Mouse (Mus musculus): ENCODE measurements around the gene Eif4a2. TPM values are rescaled to one million over a fixed set of nuclear protein-coding genes. Genes with fewer than 3 reads are reported as not detected.
A peak's percentile ranks its signal among the peaks of the same experiment; 100 is the strongest.

Eif4a2 gene
- polyA plus RNA-seq, 1 experiment from 2014 or later = 222 TPM

DNA sequence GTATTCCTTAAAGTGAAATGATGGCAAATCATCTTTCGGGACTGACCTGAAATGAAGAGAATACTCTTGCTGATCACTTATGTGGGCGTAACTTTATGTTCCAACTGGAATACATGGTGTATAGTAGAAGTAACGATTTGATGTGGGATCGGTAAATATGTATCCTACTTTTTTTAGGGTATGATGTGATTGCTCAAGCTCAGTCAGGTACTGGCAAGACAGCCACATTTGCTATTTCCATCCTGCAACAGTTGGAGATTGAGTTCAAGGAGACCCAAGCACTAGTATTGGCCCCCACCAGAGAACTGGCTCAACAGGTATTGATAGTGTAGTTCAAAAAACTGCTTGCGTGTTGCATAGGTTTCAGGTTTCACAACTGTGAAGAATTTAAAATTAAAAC lies 1.7 kb downstream of the Eif4a2 start:
- ATAC-seq = no peak
- 2% methylated on average over 5 of the region's 5 CpGs for WGBS
- H3K4me2 ChIP-seq (replicated peaks) = peak overlapping the region; percentile 67
- peak overlapping the region; percentile 32 for H3K27ac ChIP-seq
- peak overlapping the region; percentile 99 for H3K9ac ChIP-seq
- peak overlapping the region; percentile 87 for H3K4me3 ChIP-seq (replicated peaks)
- peaks cover 8% of the 10 kb centered on the region; the same call in 1 of the 2 replicates for H3K4me1 ChIP-seq (replicated peaks)
- no peaks in the 10 kb centered on the region for H3K9me3 ChIP-seq
- H3K27me3 ChIP-seq (replicated peaks) = no peaks in the 10 kb centered on the region
- H3K36me3 ChIP-seq = peaks cover 22% of the 10 kb centered on the region; the same call in 1 of the 2 replicates

DNA sequence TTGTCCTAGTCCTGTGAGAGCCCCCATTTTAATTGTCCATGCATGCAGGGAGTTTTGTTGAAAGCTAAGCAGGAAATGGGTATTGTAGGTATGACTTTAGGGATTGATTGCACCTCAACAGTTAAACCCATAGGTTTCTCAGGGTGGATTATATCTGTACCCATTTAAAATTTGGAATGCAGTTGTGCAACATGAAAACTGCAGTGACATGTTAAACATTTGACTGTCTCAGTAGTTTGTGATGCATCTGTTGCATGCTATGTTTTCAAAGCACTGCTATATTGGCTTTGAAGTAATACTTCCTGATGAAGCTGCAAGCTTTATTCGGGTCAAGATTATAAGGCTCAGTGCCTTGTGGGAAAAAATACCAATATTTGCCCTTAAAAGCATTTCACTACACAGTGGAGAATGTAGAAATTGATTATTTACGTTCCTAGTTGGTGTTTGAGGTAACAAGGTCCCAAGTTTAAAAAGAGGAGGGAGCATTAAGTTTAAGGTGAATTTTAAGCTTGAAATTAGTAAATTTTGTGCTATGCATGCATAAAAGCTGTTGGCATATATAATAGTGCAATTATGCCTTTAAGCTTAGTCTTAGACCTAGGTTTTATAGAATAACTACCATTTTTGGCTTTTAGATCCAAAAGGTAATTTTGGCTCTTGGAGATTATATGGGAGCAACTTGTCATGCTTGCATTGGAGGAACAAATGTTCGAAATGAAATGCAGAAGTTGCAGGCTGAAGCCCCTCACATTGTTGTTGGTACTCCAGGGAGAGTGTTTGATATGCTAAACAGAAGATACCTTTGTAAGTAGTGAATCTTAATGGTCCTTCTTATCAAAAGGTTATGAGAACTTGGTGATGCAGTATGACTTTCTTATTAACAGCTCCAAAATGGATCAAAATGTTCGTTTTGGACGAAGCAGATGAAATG lies 2.4 kb downstream of the Eif4a2 start:
- Histone ChIP-seq H3K9me3 (no peaks in the 10 kb centered on the region), H3K4me2 (replicated peaks) (peak overlapping the region; percentile 67), H3K27me3 (replicated peaks) (no peaks in the 10 kb centered on the region), H3K9ac (peak overlapping the region; percentile 99), H3K36me3 (peaks cover 22% of the 10 kb centered on the region), H3K4me1 (replicated peaks) (peaks cover 8% of the 10 kb centered on the region; the same call in 1 of the 2 replicates), H3K4me3 (replicated peaks) (peak overlapping the region; percentile 87), H3K27ac (peak overlapping the region; percentile 32; the same call in 1 of the 2 replicates)
- ATAC-seq = no peak
- WGBS = 40% methylated on average over 5 of the region's 5 CpGs

DNA sequence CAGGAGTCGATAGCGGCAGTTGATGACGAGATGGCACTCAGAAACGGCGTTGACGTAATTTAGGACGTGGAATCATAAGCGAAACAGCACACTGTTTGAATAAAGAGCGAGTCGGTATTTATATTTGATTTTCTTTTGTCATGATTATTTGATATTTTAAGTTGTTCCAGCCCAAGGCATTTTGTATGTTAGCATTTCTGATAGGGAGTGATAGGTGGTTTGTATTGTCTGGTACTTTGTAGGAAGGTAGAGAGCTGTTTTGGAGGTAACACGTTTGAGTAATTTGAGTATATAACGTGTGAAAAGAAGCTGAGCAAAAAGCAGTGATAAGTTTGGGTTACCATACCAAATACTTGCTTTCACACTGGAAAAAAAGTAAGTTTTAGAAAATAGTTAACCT lies 5.1 kb downstream of the Eif4a2 start:
- peaks cover 22% of the 10 kb centered on the region for H3K36me3 ChIP-seq
- no peaks in the 10 kb centered on the region for H3K9me3 ChIP-seq
- H3K27me3 ChIP-seq (replicated peaks) = no peaks in the 10 kb centered on the region
- 0 out of 2 replicates have a peak overlapping the region, but pooled peaks have one; percentile 31 for H3K4me2 ChIP-seq (replicated peaks)
- 73% methylated on average over 12 of the region's 12 CpGs for WGBS
- H3K4me3 ChIP-seq (replicated peaks) = no peak overlapping the region
- ATAC-seq = no peak
- no peak overlapping the region for H3K9ac ChIP-seq
- H3K4me1 ChIP-seq (replicated peaks) = peaks cover 8% of the 10 kb centered on the region; the same call in 1 of the 2 replicates
- no peak overlapping the region for H3K27ac ChIP-seq

GRCm38 (mm10) chr16:23112861-23113435 lies 5.7 kb downstream of the Eif4a2 start:
- Histone ChIP-seq H3K36me3 (peaks cover 22% of the 10 kb centered on the region), H3K27ac (no peak overlapping the region), H3K4me1 (replicated peaks) (peaks cover 8% of the 10 kb centered on the region; the same call in 1 of the 2 replicates), H3K4me3 (replicated peaks) (no peak overlapping the region), H3K4me2 (replicated peaks) (no peak overlapping the region), H3K9me3 (no peaks in the 10 kb centered on the region), H3K27me3 (replicated peaks) (no peaks in the 10 kb centered on the region), H3K9ac (no peak overlapping the region)
- 51% methylated on average over 9 of the region's 9 CpGs for WGBS
- no peak for ATAC-seq

DNA sequence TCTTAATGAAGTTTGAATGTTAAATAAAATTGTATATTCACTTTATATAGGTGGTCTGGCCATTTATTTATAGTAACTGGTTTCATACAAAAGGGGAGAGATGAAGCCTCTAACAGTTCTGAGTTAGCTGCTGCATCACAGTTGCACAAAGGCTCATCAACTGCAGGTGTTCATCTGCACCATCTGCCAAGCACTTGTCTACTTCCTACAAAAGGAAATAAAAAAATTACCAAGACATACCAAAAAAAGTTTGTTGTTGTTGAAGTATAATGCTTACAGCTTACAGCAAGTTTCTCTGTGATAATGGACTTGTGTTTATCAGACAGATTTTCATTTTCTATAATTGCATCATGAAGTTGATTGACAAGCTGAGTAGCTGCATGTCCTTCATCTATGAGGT lies 6.7 kb downstream of the Eif4a2 start:
- no peak overlapping the region for H3K4me2 ChIP-seq (replicated peaks)
- peak; percentile 31; the same call in 1 of the 2 replicates for ATAC-seq
- H3K4me3 ChIP-seq (replicated peaks) = no peak overlapping the region
- H3K27me3 ChIP-seq (replicated peaks) = no peaks in the 10 kb centered on the region
- H3K9ac ChIP-seq = no peak overlapping the region
- no peak overlapping the region for H3K27ac ChIP-seq
- H3K4me1 ChIP-seq (replicated peaks) = peaks cover 8% of the 10 kb centered on the region; the same call in 1 of the 2 replicates
- peaks cover 20% of the 10 kb centered on the region for H3K36me3 ChIP-seq
- no peaks in the 10 kb centered on the region for H3K9me3 ChIP-seq

- Histone ChIP-seq H3K36me3 (peaks cover 17% of the 10 kb centered on the region), H3K4me1 (replicated peaks) (peaks cover 6% of the 10 kb centered on the region; the same call in 1 of the 2 replicates), H3K4me2 (replicated peaks) (no peak overlapping the region), H3K27ac (no peak overlapping the region), H3K27me3 (replicated peaks) (no peaks in the 10 kb centered on the region), H3K4me3 (replicated peaks) (no peak overlapping the region), H3K9ac (no peak overlapping the region), H3K9me3 (no peaks in the 10 kb centered on the region)
- 60% methylated on average over 5 of the region's 5 CpGs for WGBS
- ATAC-seq = peak; percentile 31; the same call in 1 of the 2 replicates
These were observed 7.3 kb downstream of the Eif4a2 start for GRCm38 (mm10) chr16:23114339-23115171.

DNA sequence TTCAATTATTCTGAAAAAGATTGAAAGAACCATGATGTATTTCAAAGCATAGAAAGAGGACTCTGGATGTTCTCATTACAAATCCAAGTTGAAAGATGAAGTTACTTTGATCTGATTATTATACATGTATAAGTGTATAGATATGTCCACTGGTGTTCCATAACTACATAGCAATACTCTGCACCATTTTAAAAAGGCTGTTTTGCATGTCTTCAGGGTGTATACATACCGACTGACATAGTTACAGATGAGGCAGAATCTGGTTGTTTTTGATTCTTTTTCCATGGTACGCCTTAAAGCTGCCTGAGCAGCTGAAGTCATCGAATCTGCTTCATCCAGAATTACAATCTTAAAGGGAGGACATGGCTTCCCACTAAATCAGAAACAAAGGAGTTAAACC lies 8.2 kb downstream of the Eif4a2 start:
- H3K4me2 ChIP-seq (replicated peaks) = no peak overlapping the region
- no peak overlapping the region for H3K27ac ChIP-seq
- peaks cover 19% of the 10 kb centered on the region for H3K36me3 ChIP-seq
- peaks cover 5% of the 10 kb centered on the region; the same call in 1 of the 2 replicates for H3K4me1 ChIP-seq (replicated peaks)
- WGBS = 72% methylated on average over 3 of the region's 3 CpGs
- ATAC-seq = no peak
- no peak overlapping the region for H3K4me3 ChIP-seq (replicated peaks)
- no peak overlapping the region for H3K9ac ChIP-seq
- H3K27me3 ChIP-seq (replicated peaks) = no peaks in the 10 kb centered on the region
- no peaks in the 10 kb centered on the region for H3K9me3 ChIP-seq

GRCm38 (mm10) chr16:23117173-23117572 lies 9.9 kb downstream of the Eif4a2 start:
- peaks cover 15% of the 10 kb centered on the region for H3K36me3 ChIP-seq
- H3K4me3 ChIP-seq (replicated peaks) = no peak overlapping the region
- H3K27me3 ChIP-seq (replicated peaks) = no peaks in the 10 kb centered on the region
- H3K9me3 ChIP-seq = no peaks in the 10 kb centered on the region
- ATAC-seq = no peak
- no peak overlapping the region for H3K9ac ChIP-seq
- WGBS = 49% methylated on average over 4 of the region's 4 CpGs
- H3K4me1 ChIP-seq (replicated peaks) = no peaks in the 10 kb centered on the region
- no peak overlapping the region for H3K4me2 ChIP-seq (replicated peaks)
- H3K27ac ChIP-seq = no peak overlapping the region

DNA sequence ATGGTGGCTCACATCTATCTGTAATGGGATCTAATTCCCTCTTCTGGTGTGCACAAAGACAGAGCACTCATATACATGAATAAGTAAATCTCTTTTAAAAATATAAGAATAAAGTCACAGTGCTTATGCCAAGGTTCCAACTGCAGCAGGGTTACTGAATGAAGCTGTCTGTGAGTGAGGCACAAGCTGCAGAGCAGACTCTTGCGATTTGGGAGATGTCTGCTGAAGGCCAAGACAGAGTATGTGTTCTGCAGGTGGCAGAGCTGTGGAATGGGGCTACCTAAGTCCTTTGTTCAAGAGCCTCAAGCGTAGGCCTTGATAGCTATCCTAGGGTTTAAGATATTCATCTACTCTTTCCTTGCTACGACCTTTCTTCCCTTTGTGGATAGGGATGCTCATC lies 15.2 kb downstream of the Eif4a2 start:
- WGBS = 92% methylated on average over 3 of the region's 3 CpGs
- ATAC-seq = no peak
- H3K4me3 ChIP-seq (replicated peaks) = no peak overlapping the region
- no peaks in the 10 kb centered on the region; the same call in 1 of the 2 replicates for H3K4me1 ChIP-seq (replicated peaks)
- H3K4me2 ChIP-seq (replicated peaks) = no peak overlapping the region
- H3K27ac ChIP-seq = no peak overlapping the region
- no peak overlapping the region for H3K9ac ChIP-seq
- H3K9me3 ChIP-seq = no peaks in the 10 kb centered on the region
- peaks cover 12% of the 10 kb centered on the region for H3K36me3 ChIP-seq
- no peaks in the 10 kb centered on the region for H3K27me3 ChIP-seq (replicated peaks)

DNA sequence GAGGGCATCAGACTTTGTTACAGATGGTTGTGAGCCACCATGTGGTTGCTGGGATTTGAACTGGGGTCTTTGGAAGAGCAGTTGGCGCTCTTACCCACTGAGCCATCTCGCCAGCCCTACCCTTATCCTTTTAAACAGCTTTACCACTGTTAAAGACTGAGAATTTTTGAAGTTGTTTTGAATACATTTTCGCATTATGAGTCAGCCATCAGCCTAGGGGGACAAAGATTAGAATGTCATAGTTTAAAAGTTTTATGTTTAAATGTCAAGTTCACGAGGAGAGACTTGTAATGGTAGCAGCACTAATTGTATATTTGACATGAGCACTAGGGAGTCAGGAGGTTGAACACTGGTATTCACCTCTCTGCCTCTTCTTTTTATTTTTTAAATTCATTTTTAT lies 15.9 kb downstream of the Eif4a2 start:
- Histone ChIP-seq H3K9me3 (no peaks in the 10 kb centered on the region), H3K9ac (no peak overlapping the region), H3K27ac (no peak overlapping the region), H3K27me3 (replicated peaks) (no peaks in the 10 kb centered on the region), H3K4me1 (replicated peaks) (no peaks in the 10 kb centered on the region; the same call in 1 of the 2 replicates), H3K4me3 (replicated peaks) (no peak overlapping the region), H3K4me2 (replicated peaks) (no peak overlapping the region), H3K36me3 (peaks cover 12% of the 10 kb centered on the region)
- ATAC-seq = no peak
- WGBS = 91% methylated on average over 4 of the region's 4 CpGs

- peaks cover 12% of the 10 kb centered on the region for H3K36me3 ChIP-seq
- no peak overlapping the region for H3K4me3 ChIP-seq (replicated peaks)
- no peak overlapping the region for H3K4me2 ChIP-seq (replicated peaks)
- no peak for ATAC-seq
- H3K27ac ChIP-seq = no peak overlapping the region
- H3K9me3 ChIP-seq = no peaks in the 10 kb centered on the region
- no peak overlapping the region for H3K9ac ChIP-seq
- H3K4me1 ChIP-seq (replicated peaks) = peaks cover 4% of the 10 kb centered on the region; the same call in 1 of the 2 replicates
- WGBS = 89% methylated on average over 4 of the region's 4 CpGs
- no peaks in the 10 kb centered on the region for H3K27me3 ChIP-seq (replicated peaks)
These were observed 17.2 kb downstream of the Eif4a2 start for GRCm38 (mm10) chr16:23124398-23124797.

GRCm38 (mm10) chr16:23127311-23127672 lies 20.0 kb downstream of the Eif4a2 start:
- Histone ChIP-seq H3K4me2 (replicated peaks) (peak overlapping the region; percentile 71), H3K27me3 (replicated peaks) (no peaks in the 10 kb centered on the region), H3K4me1 (replicated peaks) (peaks cover 4% of the 10 kb centered on the region; the same call in 1 of the 2 replicates), H3K4me3 (replicated peaks) (peak overlapping the region; percentile 86), H3K27ac (peak overlapping the region; percentile 99), H3K36me3 (peaks cover 6% of the 10 kb centered on the region; the same call in 1 of the 2 replicates), H3K9me3 (no peaks in the 10 kb centered on the region), H3K9ac (peak overlapping the region; percentile 94)
- 0% methylated on average over 4 of the region's 4 CpGs for WGBS
- peak; percentile 34 for ATAC-seq

All from intestine, embryonic 15.5 days (tissue).